Mouse (Mus musculus): Measurements from ENCODE around the gene Adh1. TPM values are rescaled to one million over a fixed set of nuclear protein-coding genes. Genes with fewer than 3 reads are reported as not detected.

Gene Adh1
- polyA plus RNA-seq, 1 experiment, result 21.2 TPM

GRCm38 (mm10) chr3:138255780-138256550 is 4.8 kb upstream of the Adh1 start:
- no peak for TF ChIP-seq CTCF (IDR thresholded peaks at IDR 0.05; ENCODE audit: control insufficient read depth, insufficient read depth, low read length)
- TF ChIP-seq POLR2A (IDR thresholded peaks at IDR 0.05; ENCODE audit: borderline replicate concordance, control insufficient read depth, low read depth, low read length), result no peak
- Histone ChIP-seq H3K4me3 (replicated peaks; ENCODE audit: control insufficient read depth, low read depth, low read length) (no peak overlapping the region), H3K4me1 (ENCODE audit: control insufficient read depth, insufficient read depth, low read length) (no peaks in the 10 kb centered on the region), H3K27ac (ENCODE audit: control insufficient read depth, insufficient read depth, low read depth, low read length, poor library complexity) (no peak overlapping the region)
- 68% methylated on average over 9 of the region's 9 CpGs for WGBS

GRCm38 (mm10) chr3:138262568-138262967 is 1.8 kb downstream of the Adh1 start:
- Histone ChIP-seq H3K27ac (ENCODE audit: control insufficient read depth, insufficient read depth, low read depth, low read length, poor library complexity) (no peak overlapping the region), H3K4me3 (replicated peaks; ENCODE audit: control insufficient read depth, low read depth, low read length) (no peak overlapping the region), H3K4me1 (ENCODE audit: control insufficient read depth, insufficient read depth, low read length) (no peaks in the 10 kb centered on the region)
- 57% methylated on average over 4 of the region's 4 CpGs for WGBS
- TF ChIP-seq CTCF (IDR thresholded peaks at IDR 0.05; ENCODE audit: control insufficient read depth, insufficient read depth, low read length) (no peak), POLR2A (IDR thresholded peaks at IDR 0.05; ENCODE audit: borderline replicate concordance, control insufficient read depth, low read depth, low read length) (no peak)

GRCm38 (mm10) chr3:138263154-138263930 is 2.6 kb downstream of the Adh1 start:
- Histone ChIP-seq H3K4me3 (replicated peaks; ENCODE audit: control insufficient read depth, low read depth, low read length) (no peak overlapping the region), H3K4me1 (ENCODE audit: control insufficient read depth, insufficient read depth, low read length) (no peaks in the 10 kb centered on the region), H3K27ac (ENCODE audit: control insufficient read depth, insufficient read depth, low read depth, low read length, poor library complexity) (no peak overlapping the region)
- 71% methylated on average over 5 of the region's 5 CpGs for WGBS
- TF ChIP-seq POLR2A (IDR thresholded peaks at IDR 0.05; ENCODE audit: borderline replicate concordance, control insufficient read depth, low read depth, low read length), result no peak
- TF ChIP-seq CTCF (IDR thresholded peaks at IDR 0.05; ENCODE audit: control insufficient read depth, insufficient read depth, low read length), result no peak

GRCm38 (mm10) chr3:138264648-138265047 is 3.9 kb downstream of the Adh1 start:
- no peak for TF ChIP-seq POLR2A (IDR thresholded peaks at IDR 0.05; ENCODE audit: borderline replicate concordance, control insufficient read depth, low read depth, low read length)
- no peak for TF ChIP-seq CTCF (IDR thresholded peaks at IDR 0.05; ENCODE audit: control insufficient read depth, insufficient read depth, low read length)
- Histone ChIP-seq H3K4me1 (ENCODE audit: control insufficient read depth, insufficient read depth, low read length) (no peaks in the 10 kb centered on the region), H3K4me3 (replicated peaks; ENCODE audit: control insufficient read depth, low read depth, low read length) (no peak overlapping the region), H3K27ac (ENCODE audit: control insufficient read depth, insufficient read depth, low read depth, low read length, poor library complexity) (no peak overlapping the region)
- 88% methylated on average over 3 of the region's 3 CpGs for WGBS

GRCm38 (mm10) chr3:138270507-138270906 is 9.7 kb downstream of the Adh1 start:
- Histone ChIP-seq H3K27ac (ENCODE audit: control insufficient read depth, insufficient read depth, low read depth, low read length, poor library complexity) (no peak overlapping the region), H3K4me1 (ENCODE audit: control insufficient read depth, insufficient read depth, low read length) (no peaks in the 10 kb centered on the region), H3K4me3 (replicated peaks; ENCODE audit: control insufficient read depth, low read depth, low read length) (no peak overlapping the region)
- WGBS, result 48% methylated on average over 1 of the region's 1 CpGs
- TF ChIP-seq CTCF (IDR thresholded peaks at IDR 0.05; ENCODE audit: control insufficient read depth, insufficient read depth, low read length), result no peak
- no peak for TF ChIP-seq POLR2A (IDR thresholded peaks at IDR 0.05; ENCODE audit: borderline replicate concordance, control insufficient read depth, low read depth, low read length)

- no peak overlapping the region for H3K27ac ChIP-seq (ENCODE audit: control insufficient read depth, insufficient read depth, low read depth, low read length, poor library complexity)
- WGBS, result 85% methylated on average over 2 of the region's 2 CpGs
- no peaks in the 10 kb centered on the region for H3K4me1 ChIP-seq (ENCODE audit: control insufficient read depth, insufficient read depth, low read length)
- H3K4me3 ChIP-seq (replicated peaks; ENCODE audit: control insufficient read depth, low read depth, low read length), result no peak overlapping the region
- TF ChIP-seq POLR2A (IDR thresholded peaks at IDR 0.05; ENCODE audit: borderline replicate concordance, control insufficient read depth, low read depth, low read length) (no peak), CTCF (IDR thresholded peaks at IDR 0.05; ENCODE audit: control insufficient read depth, insufficient read depth, low read length) (no peak)
Measured at GRCm38 (mm10) chr3:138271297-138271696, 10.5 kb downstream of the Adh1 start.

GRCm38 (mm10) chr3:138273080-138273479 is 12.3 kb downstream of the Adh1 start:
- WGBS, result 82% methylated on average over 7 of the region's 7 CpGs
- H3K4me3 ChIP-seq (replicated peaks; ENCODE audit: control insufficient read depth, low read depth, low read length), result no peak overlapping the region
- no peak overlapping the region for H3K27ac ChIP-seq (ENCODE audit: control insufficient read depth, insufficient read depth, low read depth, low read length, poor library complexity)
- H3K4me1 ChIP-seq (ENCODE audit: control insufficient read depth, insufficient read depth, low read length), result no peaks in the 10 kb centered on the region
- TF ChIP-seq CTCF (IDR thresholded peaks at IDR 0.05; ENCODE audit: control insufficient read depth, insufficient read depth, low read length) (no peak), POLR2A (IDR thresholded peaks at IDR 0.05; ENCODE audit: borderline replicate concordance, control insufficient read depth, low read depth, low read length) (no peak)

- 70% methylated on average over 3 of the region's 3 CpGs for WGBS
Measured at GRCm38 (mm10) chr3:138275100-138275499, 14.3 kb downstream of the Adh1 start.

More at GRCm38 (mm10) chr3:138275100-138275499, 14.3 kb downstream of the Adh1 start:
- TF ChIP-seq CTCF (IDR thresholded peaks at IDR 0.05; ENCODE audit: control insufficient read depth, insufficient read depth, low read length) (no peak), POLR2A (IDR thresholded peaks at IDR 0.05; ENCODE audit: borderline replicate concordance, control insufficient read depth, low read depth, low read length) (no peak)
- H3K4me3 ChIP-seq (replicated peaks; ENCODE audit: control insufficient read depth, low read depth, low read length), result no peak overlapping the region
- no peaks in the 10 kb centered on the region for H3K4me1 ChIP-seq (ENCODE audit: control insufficient read depth, insufficient read depth, low read length)
- H3K27ac ChIP-seq (ENCODE audit: control insufficient read depth, insufficient read depth, low read depth, low read length, poor library complexity), result no peak overlapping the region
